Mouse (Mus musculus) spleen, adult 2 months (tissue): ENCODE results near the gene Apba3. TPM values are rescaled to one million over a fixed set of nuclear protein-coding genes. Genes with fewer than 3 reads are reported as not detected.

Source experiments
- DNase-seq, 2 experiments: peaks; one replicate each; pipeline versions ENCODE4 v3.0.0 to v3.0.0-alpha.2; 2012 to 2021; ENCODE audit warnings: low spot score in 2 of 2, low read depth in 1 of 2
- H3K27ac ChIP-seq: fragments of 200-500 bp; 2 replicates; pipeline ENCODE4 v1.5.1; 2012; ENCODE audit warnings: low read length, inconsistent platforms; ENCODE audit not compliant: insufficient read depth
- H3K27me3 ChIP-seq: fragments of 200-500 bp; 2 replicates; pipeline ENCODE4 v1.6.1; 2012; ENCODE audit warnings: mild to moderate bottlenecking, moderate library complexity, low read length, inconsistent platforms; ENCODE audit not compliant: control insufficient read depth, insufficient read depth
- H3K36me3 ChIP-seq: fragments of 200-500 bp; 2 replicates; pipeline ENCODE4 v1.6.1; 2012; ENCODE audit warnings: mild to moderate bottlenecking, low read length, inconsistent platforms; ENCODE audit not compliant: control insufficient read depth, insufficient read depth
- H3K4me1 ChIP-seq: fragments of 200-500 bp; 2 replicates; pipeline ENCODE4 v1.6.1; 2011; ENCODE audit warnings: inconsistent platforms; ENCODE audit not compliant: control insufficient read depth, insufficient read depth, insufficient read length
- H3K4me3 ChIP-seq: fragments of 200-500 bp; 2 replicates; pipeline ENCODE4 v1.5.1; 2011; ENCODE audit warnings: mild to moderate bottlenecking, inconsistent platforms; ENCODE audit not compliant: insufficient read depth, insufficient read length; ENCODE audit errors: extremely low read depth
- CTCF ChIP-seq: fragments of 200-500 bp; IDR thresholded peaks from 2 replicates; pipeline ENCODE4 v1.5.1; 2011; ENCODE audit warnings: mild to moderate bottlenecking, inconsistent platforms; ENCODE audit not compliant: insufficient read depth, insufficient read length, insufficient replicate concordance; ENCODE audit errors: extremely low read depth
- POLR2A ChIP-seq: fragments of 200-500 bp; IDR thresholded peaks from 2 replicates; pipeline ENCODE4 v1.6.1; 2011; ENCODE audit warnings: low read depth, low read length, inconsistent platforms
- WGBS: fragments of 180-500 bp; shearing (Covaris S2); methylation state at CpG from one replicate; pipeline ENCODE4 v1.1.7; 2018; 5-methylcytosine and 5-hydroxymethylcytosine counted together
- polyA plus RNA-seq: library from polyadenylated mRNA; depleted of rRNA; stranded (reverse); fragments of >200 nt; gene quantifications from 2 replicates; pipeline ENCODE4 v1.2.3, GENCODE M21; 2012

The Apba3 gene
- polyA plus RNA-seq, 1 experiment: 63.0 TPM

GRCm38 (mm10) chr10:81284189-81284588, 17.4 kb downstream of the Apba3 start:
- WGBS: 92% methylated on average over 6 of the region's 6 CpGs
- Histone ChIP-seq H3K4me1 (peaks cover 2% of the 10 kb centered on the region; the same call in 1 of the 2 replicates), H3K4me3 (no peak overlapping the region), H3K27me3 (no peaks in the 10 kb centered on the region), H3K27ac (no peak overlapping the region), H3K36me3 (peaks cover under 1% of the 10 kb centered on the region)
- no peak for DNase-seq
- TF ChIP-seq CTCF (no peak), POLR2A (no peak)

- no peak overlapping the region for H3K27ac ChIP-seq
- peaks cover 2% of the 10 kb centered on the region; the same call in 1 of the 2 replicates for H3K4me1 ChIP-seq
- WGBS: 61% methylated on average over 17 of the region's 17 CpGs
- no peak for DNase-seq
- H3K36me3 ChIP-seq: no peaks in the 10 kb centered on the region; the same call in 1 of the 2 replicates
- no peaks in the 10 kb centered on the region for H3K27me3 ChIP-seq
- H3K4me3 ChIP-seq: no peak overlapping the region
- TF ChIP-seq POLR2A: no peak
Measured at GRCm38 (mm10) chr10:81284719-81285118, 18.0 kb downstream of the Apba3 start.

GRCm38 (mm10) chr10:81285694-81286450, 19.1 kb downstream of the Apba3 start:
- DNase-seq: peak; percentile 78 to 92

GRCm38 (mm10) chr10:81286586-81286985, 19.8 kb downstream of the Apba3 start:
- no peaks in the 10 kb centered on the region for H3K36me3 ChIP-seq
- TF ChIP-seq POLR2A (no peak), CTCF (no peak)
- H3K4me1 ChIP-seq: peaks cover 12% of the 10 kb centered on the region; the same call in 1 of the 2 replicates
- WGBS: 45% methylated on average over 6 of the region's 6 CpGs
- no peak for DNase-seq
- no peak overlapping the region for H3K4me3 ChIP-seq
- no peaks in the 10 kb centered on the region for H3K27me3 ChIP-seq
- H3K27ac ChIP-seq: no peak overlapping the region

More at GRCm38 (mm10) chr10:81285694-81286450, 19.1 kb downstream of the Apba3 start:
- Histone ChIP-seq H3K4me1 (peaks cover 6% of the 10 kb centered on the region; the same call in 1 of the 2 replicates), H3K27ac (peak overlapping the region; percentile 53), H3K36me3 (no peaks in the 10 kb centered on the region; the same call in 1 of the 2 replicates), H3K4me3 (peak overlapping the region; percentile 62), H3K27me3 (no peaks in the 10 kb centered on the region)
- TF ChIP-seq POLR2A (no peak), CTCF (no peak)
- WGBS: 3% methylated on average over 54 of the region's 54 CpGs

GRCm38 (mm10) chr10:81287513-81288157, 20.9 kb downstream of the Apba3 start:
- H3K36me3 ChIP-seq: no peaks in the 10 kb centered on the region
- no peak overlapping the region for H3K27ac ChIP-seq
- no peak overlapping the region for H3K4me3 ChIP-seq
- H3K4me1 ChIP-seq: peaks cover 15% of the 10 kb centered on the region; the same call in 1 of the 2 replicates
- TF ChIP-seq CTCF (peak; percentile 66; the same call in 1 of the 2 replicates), POLR2A (no peak)
- peak in 1 of 2 experiments; percentile 64 for DNase-seq
- H3K27me3 ChIP-seq: no peaks in the 10 kb centered on the region
- 74% methylated on average over 8 of the region's 8 CpGs for WGBS

- peak in 1 of 2 experiments; percentile 35 for DNase-seq
- Histone ChIP-seq H3K4me1 (peaks cover 16% of the 10 kb centered on the region; the same call in 1 of the 2 replicates), H3K27ac (no peak overlapping the region), H3K4me3 (no peak overlapping the region), H3K36me3 (no peaks in the 10 kb centered on the region), H3K27me3 (no peaks in the 10 kb centered on the region)
- TF ChIP-seq POLR2A (no peak), CTCF (no peak)
- WGBS: 44% methylated on average over 6 of the region's 6 CpGs
Measured at GRCm38 (mm10) chr10:81288601-81289000, 21.8 kb downstream of the Apba3 start.
